Mouse (Mus musculus) cerebellum, adult 11 months (tissue): ENCODE data around the gene Cdkl2.

Experiments
- DNase-seq: peaks from one replicate; pipeline ENCODE4 v3.0.0; 2022

The Cdkl2 gene

GRCm38 (mm10) chr5:91991191-91991937 lies 52.3 kb downstream of the Cdkl2 start:
- DNase-seq = no peak

DNA sequence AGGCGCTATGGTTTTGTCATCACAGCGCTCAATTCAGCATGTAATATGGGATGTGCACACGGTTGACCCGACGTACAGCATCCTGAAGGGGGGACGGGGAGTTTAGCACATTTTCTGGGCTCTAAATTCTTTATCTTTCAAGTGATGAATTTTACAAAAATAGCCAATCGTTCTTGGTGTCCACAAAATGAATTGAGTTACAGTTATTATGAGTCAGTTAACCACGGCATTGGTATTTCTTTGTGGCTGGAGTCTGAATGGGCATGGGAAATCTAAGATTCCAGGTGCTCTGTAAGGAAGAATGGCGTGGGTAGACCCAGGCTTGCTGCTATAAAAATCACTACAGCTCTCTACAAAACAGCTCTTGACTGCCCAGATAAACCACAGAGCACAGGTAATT lies 54.4 kb downstream of the Cdkl2 start:
- no peak for DNase-seq

GRCm38 (mm10) chr5:91987799-91988198 lies 55.9 kb downstream of the Cdkl2 start:
- DNase-seq = no peak

- DNase-seq = no peak
Observed at GRCm38 (mm10) chr5:91987236-91987635, 56.4 kb downstream of the Cdkl2 start, which contains the start of gene Odaph. TSS of gene Odaph (plus strand) at chr5:91987475.

DNA sequence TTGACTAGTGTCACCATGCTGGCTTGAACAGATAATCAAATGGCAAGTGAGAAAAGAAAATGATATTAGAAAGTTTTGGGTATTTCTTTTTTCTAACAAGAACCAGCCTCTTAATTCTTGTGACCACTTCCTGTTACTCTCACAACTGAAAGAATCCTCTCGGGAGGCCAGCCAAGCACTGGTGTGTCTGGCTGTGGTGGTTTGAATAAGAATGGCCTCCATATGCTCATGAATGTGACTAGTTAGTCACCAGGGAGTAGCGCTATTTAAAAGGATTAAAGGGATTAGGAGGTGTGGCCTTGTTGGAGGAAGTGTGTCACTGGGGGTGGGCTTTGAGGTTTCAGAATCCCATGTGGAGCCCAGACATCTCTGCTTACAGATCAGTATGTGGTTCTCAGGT lies 58.0 kb downstream of the Cdkl2 start:
- no peak for DNase-seq

GRCm38 (mm10) chr5:91983490-91983889 lies 60.2 kb downstream of the Cdkl2 start:
- DNase-seq = no peak

GRCm38 (mm10) chr5:91981176-91981840 lies 62.4 kb downstream of the Cdkl2 start:
- no peak for DNase-seq

- no peak for DNase-seq
Observed at GRCm38 (mm10) chr5:91977397-91977770, 66.3 kb downstream of the Cdkl2 start.

DNA sequence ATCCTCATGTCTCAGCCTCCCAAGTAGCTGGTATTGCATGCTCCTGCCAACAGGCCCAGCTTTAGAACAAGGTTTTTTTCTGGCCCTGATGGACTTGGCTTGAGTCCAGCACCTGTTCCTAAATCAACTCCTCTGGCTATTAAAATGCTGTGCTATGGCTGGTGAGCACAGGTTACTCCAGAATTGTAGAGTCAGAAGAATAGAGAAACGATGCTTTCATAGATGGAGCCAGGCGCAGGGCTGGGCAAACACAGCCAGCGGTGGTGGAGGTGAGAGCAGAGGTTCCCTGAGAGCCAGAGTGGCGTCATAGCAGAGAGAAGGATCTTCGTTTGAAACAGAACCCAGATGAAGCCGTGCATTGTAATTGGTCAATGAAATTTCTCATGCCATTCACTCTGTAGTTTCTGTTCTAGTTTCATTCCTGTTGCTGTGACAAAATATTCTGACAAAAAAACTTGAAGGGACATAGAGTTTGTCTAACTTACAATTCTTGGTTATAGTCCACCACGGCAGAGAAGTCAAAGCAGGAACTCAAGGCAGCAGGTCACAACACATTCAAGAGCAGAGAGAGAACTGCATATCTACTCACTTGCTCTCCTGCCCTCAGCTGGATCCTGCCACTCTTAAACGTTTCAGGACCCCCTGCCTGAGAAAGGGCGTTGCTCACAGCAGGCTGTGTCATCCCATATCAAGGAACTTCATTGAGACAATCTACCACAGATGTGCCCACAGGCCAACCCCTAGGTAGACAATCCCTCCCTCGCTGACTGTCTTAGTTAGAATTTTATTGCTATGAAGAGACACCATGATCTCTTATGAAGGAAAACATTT lies 66.9 kb downstream of the Cdkl2 start:
- DNase-seq = no peak

GRCm38 (mm10) chr5:91975758-91976157 lies 67.9 kb downstream of the Cdkl2 start:
- DNase-seq = no peak

DNA sequence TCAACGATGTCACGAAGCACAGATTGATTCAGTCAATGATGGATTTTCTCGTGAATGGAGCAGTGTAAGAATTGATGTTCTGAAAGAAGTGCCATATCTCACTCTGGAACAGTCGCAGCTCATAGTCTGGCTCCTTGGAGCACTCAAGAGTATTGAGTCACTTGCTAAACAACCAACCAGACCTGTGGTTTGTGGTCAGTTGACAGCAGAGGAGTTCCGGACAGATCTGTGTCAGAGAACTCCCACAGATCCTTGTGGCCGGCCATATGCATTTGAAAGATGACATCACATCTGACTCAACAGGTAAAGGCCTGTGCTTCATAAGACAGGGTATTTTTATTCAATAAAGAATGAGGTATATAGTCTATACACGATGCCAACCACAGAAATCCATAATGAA lies 69.7 kb downstream of the Cdkl2 start:
- DNase-seq = no peak

DNA sequence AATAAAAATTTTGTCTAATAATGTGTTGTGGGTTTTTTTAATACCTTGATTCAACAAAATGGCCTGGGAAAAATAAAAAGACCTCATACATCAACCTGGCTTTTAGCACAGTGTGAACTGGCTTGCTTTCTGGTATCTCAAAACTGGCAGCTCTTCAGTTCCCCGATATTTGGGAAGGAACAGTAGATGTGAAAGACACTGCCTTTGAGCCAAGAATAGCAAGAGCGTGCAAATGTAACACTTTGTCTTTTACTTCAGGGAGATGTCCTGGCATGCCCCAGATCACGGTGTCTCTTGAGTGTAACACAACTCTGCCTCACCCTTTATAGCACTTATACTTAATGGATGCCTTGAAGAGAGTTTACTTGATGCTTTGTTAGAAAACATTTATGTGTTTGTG lies 71.6 kb downstream of the Cdkl2 start:
- DNase-seq = no peak

DNA sequence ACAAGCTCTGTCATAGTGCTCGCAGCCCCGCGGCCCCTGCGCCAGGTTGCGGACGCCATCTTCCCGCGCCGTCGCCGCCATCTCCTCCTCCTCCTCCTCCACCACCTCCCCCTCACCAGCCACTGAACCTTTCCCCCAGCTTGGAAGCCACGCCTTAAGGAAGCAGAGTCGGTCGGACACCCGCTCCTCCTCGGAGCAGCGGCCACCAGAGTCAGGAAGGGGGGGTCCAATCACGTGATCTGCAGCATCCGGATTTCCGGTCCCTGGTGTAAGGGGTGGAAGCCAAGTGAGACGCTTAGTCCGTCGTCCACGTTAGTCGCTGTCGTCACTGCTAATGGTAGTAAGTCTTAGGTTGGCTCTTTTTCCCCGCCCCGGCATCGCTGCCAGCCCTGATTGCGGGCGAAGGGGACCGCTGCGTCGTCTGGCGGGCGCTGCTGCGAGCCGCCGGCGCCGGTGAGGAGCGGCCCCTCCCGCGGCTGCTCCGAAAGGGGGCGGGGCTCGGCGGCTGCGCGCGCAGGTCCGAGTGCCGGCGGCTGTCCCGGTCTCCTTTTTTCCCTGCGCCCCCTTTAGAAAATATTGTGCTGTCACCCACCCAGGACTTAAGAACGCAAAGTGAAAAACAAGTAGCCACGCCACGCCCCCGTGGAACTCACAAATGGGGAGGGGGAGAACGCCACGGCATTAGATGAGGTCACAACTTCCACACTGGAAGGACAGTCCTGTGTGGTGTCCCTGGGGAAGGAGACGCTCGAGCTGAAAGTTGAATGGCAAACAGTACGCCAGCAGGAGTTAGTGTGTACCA lies 80.8 kb downstream of the Cdkl2 start, which contains the start of gene Rchy1:
Gene Rchy1, minus strand, starts transcription at position 430 of the 802 bp plus-strand sequence.
- DNase-seq = peak; percentile 90

DNA sequence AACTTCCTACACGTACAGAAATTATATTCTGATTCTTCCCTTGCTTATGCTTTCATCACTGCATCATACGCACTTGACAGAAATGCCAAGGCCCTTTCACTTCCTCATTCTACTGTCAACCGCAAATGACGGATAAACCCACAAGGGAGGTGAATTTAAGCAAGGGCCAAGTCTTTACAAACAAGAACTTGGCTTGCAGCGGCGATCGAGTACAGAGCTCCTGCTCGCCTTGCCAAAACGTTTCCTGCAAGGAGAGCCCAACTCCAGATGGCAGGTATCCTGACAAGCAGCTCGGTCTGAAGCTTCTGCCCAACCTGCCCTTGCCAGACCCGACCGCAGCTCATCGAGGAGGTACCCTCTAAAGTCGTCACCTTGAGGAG lies 81.4 kb downstream of the Cdkl2 start:
- DNase-seq = no peak

GRCm38 (mm10) chr5:91961370-91961769 lies 82.3 kb downstream of the Cdkl2 start:
- no peak for DNase-seq

GRCm38 (mm10) chr5:91960606-91961254 lies 83.0 kb downstream of the Cdkl2 start:
- DNase-seq = no peak

- DNase-seq = no peak
Observed at GRCm38 (mm10) chr5:91959986-91960385, 83.7 kb downstream of the Cdkl2 start.

DNA sequence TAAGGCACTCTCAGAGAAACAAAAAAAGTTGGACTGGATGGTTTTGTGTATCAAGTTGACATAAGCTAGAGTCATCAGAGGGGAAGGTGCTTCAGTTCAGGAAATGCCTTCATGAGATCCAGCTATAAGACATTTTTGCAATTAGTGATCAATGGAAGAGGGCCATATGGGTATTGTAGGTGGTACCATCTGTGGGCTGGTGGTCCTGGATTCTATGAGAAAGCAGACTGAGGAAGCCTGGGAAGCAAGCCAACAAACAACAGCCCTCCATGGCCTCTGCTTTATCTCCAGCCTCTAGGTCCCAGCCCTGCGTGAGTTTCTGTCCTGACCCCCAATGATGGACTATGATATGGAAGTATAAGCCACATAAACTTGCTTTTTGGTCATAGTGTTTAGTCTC lies 84.6 kb downstream of the Cdkl2 start:
- no peak for DNase-seq

DNA sequence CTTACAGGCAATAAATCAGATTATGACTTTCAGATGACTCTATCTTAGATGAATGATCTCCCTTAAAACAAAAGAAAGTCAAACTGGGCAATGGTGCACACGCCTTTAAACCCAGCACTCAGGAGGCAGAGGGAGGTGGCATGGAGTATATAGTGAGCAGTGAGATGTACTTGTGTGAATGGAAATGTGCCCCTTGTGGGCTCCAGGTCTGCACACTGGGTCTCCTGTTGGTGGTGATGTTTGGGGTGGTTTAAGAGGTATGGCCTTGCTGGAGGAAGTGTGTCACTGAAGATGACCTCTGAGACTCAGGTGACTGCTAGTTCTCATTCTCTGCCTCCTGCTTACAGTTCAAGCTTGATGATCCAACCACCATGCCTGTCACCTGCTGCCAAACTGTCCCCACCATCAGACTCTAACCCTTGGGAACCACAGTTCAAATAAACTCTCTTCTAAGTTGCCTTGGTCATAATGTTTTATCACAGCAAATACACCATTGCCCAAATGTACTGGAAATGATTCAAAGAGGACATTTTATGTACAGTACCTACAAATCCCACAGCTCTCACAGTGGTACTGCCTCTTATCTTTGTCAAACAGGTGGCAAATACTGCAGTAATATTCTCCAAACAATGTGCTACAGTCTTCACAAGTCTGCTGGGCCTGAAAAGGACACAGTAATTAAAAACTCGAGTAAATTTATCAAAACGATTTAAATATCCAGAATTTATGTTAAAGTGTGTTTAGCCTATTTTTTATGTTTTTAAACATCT lies 86.5 kb downstream of the Cdkl2 start:
- no peak for DNase-seq
